Comparison of ENCODE assay signal across 29 mouse cellular contexts in genomic region chr4:58963271-58963670, GRCm38 (mm10). TPM values are rescaled to one million over a fixed set of nuclear protein-coding genes. Genes with fewer than 3 reads are reported as not detected.
"Had no signal": no experiment of that assay in that cellular context is flagged by ENCODE, and none has a peak within 500 bp of the region (broad histone marks: within the 10 kb centered on the region; RNA-seq: fewer than 3 reads in every experiment).

No protein-coding gene starts in this region.

- H3K4me1 ChIP-seq: embryonic facial prominence, embryonic 10.5 days; embryonic facial prominence, embryonic 12.5 days; embryonic facial prominence, embryonic 13.5 days; embryonic facial prominence, embryonic 15.5 days; forebrain, embryonic 10.5 days; forebrain, embryonic 12.5 days; forebrain, embryonic 13.5 days; forebrain, embryonic 15.5 days had no signal

- H3K9ac ChIP-seq: embryonic facial prominence, embryonic 12.5 days; embryonic facial prominence, embryonic 13.5 days; embryonic facial prominence, embryonic 15.5 days; forebrain, embryonic 12.5 days; forebrain, embryonic 13.5 days; forebrain, embryonic 15.5 days; forebrain, postnatal 0 days had no signal

- H3K27me3 ChIP-seq: embryonic facial prominence, embryonic 12.5 days; embryonic facial prominence, embryonic 13.5 days; embryonic facial prominence, embryonic 15.5 days; forebrain, embryonic 12.5 days; forebrain, embryonic 13.5 days; forebrain, embryonic 15.5 days had no signal

- H3K36me3 ChIP-seq: embryonic facial prominence, embryonic 10.5 days; embryonic facial prominence, embryonic 12.5 days; embryonic facial prominence, embryonic 13.5 days; forebrain, embryonic 10.5 days; forebrain, embryonic 12.5 days; forebrain, embryonic 15.5 days had no signal

- ATAC-seq: forebrain, embryonic 13.5 days; forebrain, embryonic 14.5 days; forebrain, embryonic 15.5 days; forebrain, embryonic 16.5 days; forebrain, postnatal 0 days had no signal

- H3K4me2 ChIP-seq: embryonic facial prominence, embryonic 12.5 days; embryonic facial prominence, embryonic 13.5 days; embryonic facial prominence, embryonic 15.5 days; forebrain, embryonic 12.5 days; forebrain, embryonic 13.5 days; forebrain, embryonic 15.5 days had no signal

- H3K27ac ChIP-seq: embryonic facial prominence, embryonic 10.5 days; embryonic facial prominence, embryonic 12.5 days; embryonic facial prominence, embryonic 13.5 days; embryonic facial prominence, embryonic 15.5 days; forebrain, embryonic 10.5 days; forebrain, embryonic 12.5 days; forebrain, embryonic 13.5 days; forebrain, embryonic 15.5 days; gastrocnemius, adult 2 months; heart, adult 2 months had no signal

- H3K9me3 ChIP-seq: embryonic facial prominence, embryonic 10.5 days; embryonic facial prominence, embryonic 12.5 days; embryonic facial prominence, embryonic 13.5 days; embryonic facial prominence, embryonic 15.5 days; forebrain, embryonic 10.5 days; forebrain, embryonic 12.5 days; forebrain, embryonic 13.5 days; forebrain, embryonic 15.5 days had no signal

- DNase-seq: cerebellum, adult 2 months; cerebellum, adult 8-10 months; cerebellum, adult 9-10 months; cerebellum, adult 9-11 months; cerebellum, postnatal 10 days; cerebellum, postnatal 14 days; cerebellum, postnatal 25 days; cerebellum, postnatal 36 days; embryo, embryonic 11 days; forebrain, postnatal 0 days; gastrocnemius, adult 2 months; gastrocnemius, postnatal 10 days; gastrocnemius, postnatal 14 days; gastrocnemius, postnatal 25 days; gastrocnemius, postnatal 36 days; heart, adult 18-20 months; heart, adult 2 months had no signal

- H3K4me3 ChIP-seq: embryonic facial prominence, embryonic 10.5 days; embryonic facial prominence, embryonic 12.5 days; embryonic facial prominence, embryonic 13.5 days; embryonic facial prominence, embryonic 15.5 days; erythroblast, embryonic 14.5 days; forebrain, embryonic 10.5 days; forebrain, embryonic 12.5 days; forebrain, embryonic 13.5 days; forebrain, embryonic 15.5 days; gastrocnemius, adult 2 months; heart, adult 2 months had no signal

RNA-seq across cellular contexts. Expression of gene Zkscan16, which starts 19.8 kb away (rescaled TPM):
- polyA plus RNA-seq: erythroblast, embryonic 14.5 days; heart, adult 2 months had no signal

RNA-seq across cellular contexts. Expression of gene Gm20503, which starts 39.7 kb away (rescaled TPM):
- polyA plus RNA-seq: cerebellum, adult 2 months; erythroblast, embryonic 14.5 days; gonadal fat pad, adult 2 months; heart, adult 2 months had no signal
